Mouse (Mus musculus) left cerebral cortex, adult 2 months (tissue): ENCODE data around the gene Ppt2. TPM values are rescaled to one million over a fixed set of nuclear protein-coding genes. Genes with fewer than 3 reads are reported as not detected.

Experiments used
- DNase-seq, 2 experiments: peaks; one replicate each; pipeline ENCODE4 v3.0.0; 2021 to 2022; ENCODE audit warnings: low spot score in 2 of 2, mixed read lengths in 1 of 2; ENCODE audit errors: extremely low spot score in 1 of 2
- H3K27ac ChIP-seq: fragments of 200-600 bp; 2 replicates; pipeline ENCODE4 v1.8.1; 2022
- H3K4me3 ChIP-seq: fragments of 200-600 bp; 2 replicates; pipeline ENCODE4 v1.8.1; 2022
- CTCF ChIP-seq: fragments of 200-600 bp; IDR thresholded peaks from 2 replicates; pipeline ENCODE4 v1.8.1; 2022; ENCODE audit warnings: antibody characterized with exemption, mild to moderate bottlenecking, moderate library complexity
- intact Hi-C: fragments of 180-260 bp; cut with DNase I; formaldehyde crosslinking; loops from one replicate; pipeline ENCODE4 v1.15.1; 2025
- total RNA-seq, 2 experiments: library from RNA; stranded (reverse); gene quantifications; 2 replicates each; pipeline ENCODE4 v1.2.3; 2021

The Ppt2 gene
- total RNA-seq, 2 experiments from 2014 or later = 47.3 to 48.6 TPM

GRCm38 (mm10) chr17:34645256-34645829 lies 17.0 kb upstream of the Ppt2 start:
- Histone ChIP-seq H3K27ac (peak overlapping the region; percentile 81), H3K4me3 (peak overlapping the region; percentile 64)
- intact Hi-C loops = no loop called here
- TF ChIP-seq CTCF = no peak
- DNase-seq = no peak

GRCm38 (mm10) chr17:34644608-34645007 lies 16.3 kb upstream of the Ppt2 start, which contains the start of gene Fkbpl:
Fkbpl (plus strand) TSS chr17:34644764.
- peak within 1 kb of the TSS; percentile 81 for H3K27ac ChIP-seq
- H3K4me3 ChIP-seq = peak within 1 kb of the TSS; percentile 64
- TF ChIP-seq CTCF = no peak
- peak; percentile 94 for DNase-seq
- intact Hi-C loops = loop anchor here (1.0 kb wide), 1 partner anchor 17 kb away; no protein-coding TSS in a partner anchor

GRCm38 (mm10) chr17:34643944-34644343 lies 15.6 kb upstream of the Ppt2 start:
- TF ChIP-seq CTCF = no peak
- Histone ChIP-seq H3K4me3 (no peak overlapping the region), H3K27ac (peak overlapping the region; percentile 60)
- intact Hi-C loops = loop anchor here (1.0 kb wide), 1 partner anchor 17 kb away; no protein-coding TSS in a partner anchor
- no peak for DNase-seq

GRCm38 (mm10) chr17:34643379-34643778 lies 15.1 kb upstream of the Ppt2 start:
- H3K27ac ChIP-seq = no peak overlapping the region
- no peak overlapping the region for H3K4me3 ChIP-seq
- TF ChIP-seq CTCF = no peak
- no peak for DNase-seq
- intact Hi-C loops = no loop called here

GRCm38 (mm10) chr17:34641945-34642344 lies 13.6 kb upstream of the Ppt2 start:
- intact Hi-C loops = no loop called here
- no peak for DNase-seq
- no peak overlapping the region for H3K4me3 ChIP-seq
- 0 out of 2 replicates have a peak overlapping the region, but pooled peaks have one; percentile 69 for H3K27ac ChIP-seq
- TF ChIP-seq CTCF = no peak

- peak overlapping the region; percentile 69 for H3K27ac ChIP-seq
- no peak for DNase-seq
- intact Hi-C loops = no loop called here
- no peak overlapping the region for H3K4me3 ChIP-seq
- peak; percentile 3; the same call in 1 of the 2 replicates for TF ChIP-seq CTCF
Measured at GRCm38 (mm10) chr17:34640778-34641601, 12.7 kb upstream of the Ppt2 start.

- intact Hi-C loops = no loop called here
- H3K27ac ChIP-seq = peak overlapping the region; percentile 38; the same call in 1 of the 2 replicates
- no peak overlapping the region for H3K4me3 ChIP-seq
- DNase-seq = no peak
- no peak for TF ChIP-seq CTCF
Measured at GRCm38 (mm10) chr17:34639461-34640255, 11.3 kb upstream of the Ppt2 start.

GRCm38 (mm10) chr17:34637459-34637858 lies 9.1 kb upstream of the Ppt2 start:
- Histone ChIP-seq H3K27ac (no peak overlapping the region), H3K4me3 (no peak overlapping the region)
- TF ChIP-seq CTCF = no peak
- DNase-seq = no peak
- intact Hi-C loops = no loop called here

- intact Hi-C loops = no loop called here
- no peak for TF ChIP-seq CTCF
- Histone ChIP-seq H3K4me3 (no peak overlapping the region), H3K27ac (no peak overlapping the region)
- no peak for DNase-seq
Measured at GRCm38 (mm10) chr17:34635671-34636070, 7.4 kb upstream of the Ppt2 start.

GRCm38 (mm10) chr17:34632261-34632691 lies 4.0 kb upstream of the Ppt2 start:
- peak; percentile 83 to 84 for DNase-seq
- Histone ChIP-seq H3K27ac (peak overlapping the region; percentile 97), H3K4me3 (peak overlapping the region; percentile 68)
- intact Hi-C loops = no loop called here
- no peak for TF ChIP-seq CTCF

- no peak for DNase-seq
- TF ChIP-seq CTCF = no peak
- intact Hi-C loops = no loop called here
- Histone ChIP-seq H3K27ac (peak overlapping the region; percentile 97), H3K4me3 (peak overlapping the region; percentile 68)
Measured at GRCm38 (mm10) chr17:34631647-34632046, 3.3 kb upstream of the Ppt2 start.
